Mouse (Mus musculus) bone marrow macrophage, adult 2 months (primary cell): ENCODE results near the gene Dctpp1. TPM values are rescaled to one million over a fixed set of nuclear protein-coding genes. Genes with fewer than 3 reads are reported as not detected.

ENCODE experiments used
- H3K27ac ChIP-seq: 2 replicates; pipeline ENCODE4 v1.5.1; 2012; ENCODE audit warnings: low read depth, low read length; ENCODE audit not compliant: insufficient read depth
- H3K4me1 ChIP-seq: 2 replicates; pipeline ENCODE4 v1.6.1; 2012; ENCODE audit warnings: low read length; ENCODE audit not compliant: control insufficient read depth, insufficient read depth
- H3K4me3 ChIP-seq: 2 replicates; pipeline ENCODE4 v1.5.1; 2012; ENCODE audit warnings: mild to moderate bottlenecking, low read length, moderate library complexity; ENCODE audit not compliant: insufficient read depth
- CTCF ChIP-seq: IDR thresholded peaks from 2 replicates; pipeline ENCODE4 v1.5.1; 2012; ENCODE audit warnings: low read depth, mild to moderate bottlenecking, low read length, moderate library complexity
- POLR2A ChIP-seq: IDR thresholded peaks from 2 replicates; pipeline ENCODE4 v1.6.1; 2012; ENCODE audit warnings: mild to moderate bottlenecking, low read depth, low read length, borderline replicate concordance
- polyA plus RNA-seq: library from polyadenylated mRNA; stranded (reverse); fragments of >200 nt; gene quantifications from 2 replicates; pipeline ENCODE4 v1.2.4, GENCODE M21; 2012; ENCODE audit not compliant: missing spikeins, insufficient read depth, insufficient read length

The Dctpp1 gene
- polyA plus RNA-seq, 1 experiment, result 25.6 TPM

GRCm38 (mm10) chr7:127271093-127271492 lies 10.6 kb upstream of the Dctpp1 start:
- Histone ChIP-seq H3K27ac (peak overlapping the region; percentile 69), H3K4me3 (no peak overlapping the region), H3K4me1 (peaks cover 38% of the 10 kb centered on the region)
- no peak for TF ChIP-seq CTCF
- no peak for TF ChIP-seq POLR2A

DNA sequence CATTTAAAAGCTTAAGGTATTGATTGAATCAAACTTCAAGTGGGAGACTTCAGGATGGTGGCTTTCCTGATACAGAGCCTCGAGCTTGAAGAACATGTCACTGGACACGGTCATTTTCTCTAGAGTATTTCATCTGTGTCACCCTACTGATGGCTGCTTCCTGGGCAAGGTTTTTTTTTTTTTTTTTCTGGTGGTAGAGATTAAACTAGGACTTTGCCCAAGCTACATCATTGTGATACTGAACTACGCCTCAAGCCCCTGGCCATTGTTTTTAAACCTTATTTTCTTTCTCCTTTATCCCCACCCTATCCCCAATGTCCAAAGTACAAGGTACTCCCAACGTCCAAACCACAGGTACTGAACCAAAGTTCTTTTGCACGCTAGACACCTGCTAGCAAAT lies 10.2 kb upstream of the Dctpp1 start:
- Histone ChIP-seq H3K27ac (peak overlapping the region; percentile 69), H3K4me3 (no peak overlapping the region), H3K4me1 (peaks cover 38% of the 10 kb centered on the region)
- TF ChIP-seq CTCF (no peak), POLR2A (no peak)

- peaks cover 40% of the 10 kb centered on the region for H3K4me1 ChIP-seq
- peak overlapping the region; percentile 79 for H3K27ac ChIP-seq
- TF ChIP-seq POLR2A (no peak), CTCF (no peak)
- no peak overlapping the region for H3K4me3 ChIP-seq
Measured at GRCm38 (mm10) chr7:127270256-127270655, 9.7 kb upstream of the Dctpp1 start.

DNA sequence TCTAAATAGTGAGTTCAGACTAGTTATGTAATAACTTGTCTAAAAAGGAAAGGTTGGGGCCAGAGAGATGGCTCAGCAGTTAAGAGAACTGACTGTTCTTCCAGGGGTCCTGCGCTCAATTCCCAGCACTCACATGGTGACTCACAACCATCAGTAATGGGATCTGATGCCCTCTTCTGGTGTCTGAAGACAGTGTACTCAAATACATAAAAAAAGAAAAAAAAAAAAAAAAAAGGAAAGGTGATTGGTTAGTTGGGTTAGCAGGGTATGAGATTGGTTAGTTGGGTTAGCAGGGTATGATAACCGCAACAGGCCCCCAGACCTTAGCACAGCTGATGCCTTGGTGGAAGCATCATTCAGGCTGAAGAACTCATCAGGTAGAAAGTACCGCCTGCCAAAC lies 3.0 kb upstream of the Dctpp1 start:
- no peak overlapping the region for H3K4me3 ChIP-seq
- TF ChIP-seq POLR2A, result no peak
- TF ChIP-seq CTCF, result no peak
- no peak overlapping the region for H3K27ac ChIP-seq
- H3K4me1 ChIP-seq, result peaks cover 14% of the 10 kb centered on the region

GRCm38 (mm10) chr7:127262218-127262961 lies 1.9 kb upstream of the Dctpp1 start:
- Histone ChIP-seq H3K4me3 (no peak overlapping the region), H3K4me1 (peaks cover 14% of the 10 kb centered on the region), H3K27ac (no peak overlapping the region)
- TF ChIP-seq CTCF (no peak), POLR2A (no peak)

DNA sequence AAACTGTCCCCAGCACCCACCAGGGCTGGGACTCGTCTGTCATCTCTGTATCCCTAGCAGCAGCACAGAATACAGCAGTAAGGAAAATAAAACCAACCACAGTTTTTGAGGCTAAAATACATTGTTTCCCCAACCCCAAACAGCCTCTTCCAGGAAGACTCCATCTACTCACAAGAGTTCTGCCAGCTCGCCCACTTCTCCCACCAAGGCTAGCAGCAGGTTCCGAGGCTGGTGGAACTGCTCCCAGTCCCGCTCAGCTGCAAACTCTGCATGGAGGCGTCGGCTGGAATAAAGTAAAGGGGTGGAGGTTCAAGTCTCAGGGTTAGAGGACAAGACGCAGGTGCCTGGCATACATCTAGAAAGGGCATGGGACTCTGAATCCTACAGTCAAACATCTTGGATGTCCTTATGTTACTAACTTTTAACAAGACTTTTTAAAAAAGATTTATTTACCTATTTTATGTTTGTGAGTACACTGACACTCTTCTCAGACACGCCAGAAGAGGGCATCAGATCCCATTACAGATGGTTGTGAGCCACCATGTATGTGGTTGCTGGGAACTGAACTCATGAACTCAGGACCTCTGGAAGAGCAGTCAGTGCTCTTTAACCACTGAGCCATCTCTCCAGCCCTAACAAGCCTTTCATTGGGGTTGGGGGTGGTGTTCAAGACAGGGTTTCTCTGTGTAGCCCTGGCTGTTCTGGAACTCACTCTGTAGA lies 1.2 kb downstream of the Dctpp1 start:
- TF ChIP-seq CTCF, result peak; percentile 12; the same call in 1 of the 2 replicates
- no peak for TF ChIP-seq POLR2A
- peaks cover 21% of the 10 kb centered on the region for H3K4me1 ChIP-seq
- H3K4me3 ChIP-seq, result peak overlapping the region; percentile 93

GRCm38 (mm10) chr7:127256518-127256917 lies 4.0 kb downstream of the Dctpp1 start:
- Histone ChIP-seq H3K4me1 (peaks cover 24% of the 10 kb centered on the region), H3K27ac (peak overlapping the region; percentile 2; the same call in 1 of the 2 replicates), H3K4me3 (no peak overlapping the region)
- no peak for TF ChIP-seq CTCF
- no peak for TF ChIP-seq POLR2A

More for the DNA sequence above, 1.2 kb downstream of the Dctpp1 start:
- no peak overlapping the region for H3K27ac ChIP-seq

DNA sequence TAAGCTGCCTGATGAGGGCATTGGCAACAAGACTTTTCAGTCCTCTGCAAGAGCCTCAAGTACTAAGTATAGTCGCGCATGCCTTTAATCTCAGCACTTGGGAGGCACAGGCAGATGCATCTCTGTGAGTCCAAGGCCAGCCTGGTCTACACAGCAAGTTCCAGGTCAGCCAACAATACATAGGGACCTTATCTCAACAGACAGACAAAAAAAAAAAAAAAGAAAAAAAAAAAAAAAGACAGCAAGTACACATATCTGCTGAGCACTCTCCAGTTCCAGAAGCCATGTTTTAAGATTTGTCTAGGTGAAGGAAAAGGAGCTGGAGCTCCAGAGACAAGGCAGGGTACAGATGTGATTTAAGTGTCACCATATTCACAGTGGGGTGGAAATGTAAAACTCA lies 4.5 kb downstream of the Dctpp1 start:
- Histone ChIP-seq H3K27ac (no peak overlapping the region), H3K4me3 (no peak overlapping the region), H3K4me1 (peaks cover 20% of the 10 kb centered on the region)
- no peak for TF ChIP-seq POLR2A
- TF ChIP-seq CTCF, result no peak

DNA sequence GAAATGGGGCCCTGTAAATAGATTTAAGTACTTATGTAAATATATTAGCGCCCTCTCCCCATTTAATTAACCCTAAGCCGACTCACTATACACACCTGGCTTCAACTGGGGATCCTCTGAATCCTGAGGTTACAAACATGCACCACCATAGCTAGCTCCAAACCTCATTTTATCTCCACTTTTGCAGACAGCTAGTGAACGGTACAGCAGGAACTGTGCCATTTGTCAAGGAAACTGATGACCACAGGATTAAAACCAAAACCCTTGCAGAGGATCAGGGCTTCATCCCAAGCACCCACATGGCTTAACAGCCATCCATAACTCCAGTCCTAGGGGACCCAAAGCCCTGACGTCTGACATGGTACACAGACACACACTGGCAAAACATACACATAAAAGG lies 5.5 kb downstream of the Dctpp1 start:
- Histone ChIP-seq H3K27ac (peak overlapping the region; percentile 59; the same call in 1 of the 2 replicates), H3K4me1 (peaks cover 19% of the 10 kb centered on the region; the same call in 1 of the 2 replicates), H3K4me3 (peak overlapping the region; percentile 62)
- TF ChIP-seq POLR2A (no peak), CTCF (no peak)
